Mouse (Mus musculus) T-helper 1 cell (primary cell): ENCODE data around the gene Mid1.

Source experiments
- in situ Hi-C: fragments of 300-600 bp; cut with MboI, MseI; formaldehyde crosslinking; loops from one replicate; pipeline ENCODE4 v1.15.1; 2025; ENCODE audit warnings: high pct_unique_total_duplicates

Mid1 gene

DNA sequence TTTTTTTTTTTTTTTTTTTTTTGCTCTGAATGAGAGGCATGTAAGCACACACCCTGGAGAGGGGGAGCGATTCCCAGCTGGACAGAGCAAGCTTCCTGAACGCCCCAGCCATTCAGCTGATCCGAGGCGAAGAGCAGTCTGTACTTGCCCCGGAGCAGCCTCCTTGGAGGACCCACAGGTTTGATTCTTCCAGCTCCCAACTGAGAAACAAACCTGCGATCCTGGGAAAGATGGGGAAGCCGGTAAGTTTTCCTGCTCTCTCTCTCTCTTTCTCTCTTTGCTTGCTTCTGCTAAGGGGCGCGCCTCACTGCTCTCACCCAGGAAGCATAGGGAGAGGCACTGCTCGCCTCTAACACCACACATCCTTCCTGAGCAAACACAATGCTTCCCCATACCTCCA is at the start of gene Mid1:
TSS of gene Mid1 (plus strand) at position 69 of the 400 bp plus-strand sequence.
- in situ Hi-C loops = no loop called here

DNA sequence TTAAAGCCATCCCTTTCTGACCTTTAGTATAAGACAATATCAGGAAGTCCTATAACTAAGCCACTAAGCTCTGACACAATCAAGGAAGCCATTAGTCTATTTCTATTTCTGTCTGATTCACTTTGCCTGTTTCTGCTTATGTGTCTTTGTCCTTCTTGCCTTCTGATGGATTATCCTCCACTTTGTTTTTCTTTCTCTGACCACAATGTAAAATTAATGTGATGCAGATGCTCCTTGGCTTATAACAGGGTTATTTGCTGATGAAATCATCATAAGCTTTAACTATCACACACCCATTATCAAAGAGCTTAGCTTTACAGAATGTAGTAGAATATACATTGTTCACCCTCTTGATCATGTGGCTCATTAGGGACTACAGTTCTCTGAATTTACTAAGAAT is 11.9 kb upstream of the Mid1 start:
- in situ Hi-C loops = no loop called here

DNA sequence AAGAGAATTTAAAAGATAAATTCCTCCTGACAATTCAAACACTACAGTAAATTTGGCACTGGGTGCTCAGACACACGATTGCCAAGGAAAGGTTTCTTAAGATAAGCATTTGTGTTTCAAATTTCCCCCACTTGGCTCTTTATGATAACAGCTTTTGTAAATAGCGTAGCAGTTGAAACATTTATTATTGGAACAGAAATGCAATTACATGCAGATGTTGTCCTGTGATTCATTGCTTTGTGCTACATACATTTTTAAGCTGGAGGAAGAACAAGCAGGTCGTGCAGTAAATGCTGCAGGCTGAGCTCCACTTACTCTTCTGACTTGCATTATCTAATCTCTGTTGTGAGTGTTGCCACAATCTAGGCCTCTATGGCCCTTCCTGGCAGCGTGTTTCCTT is 8.7 kb upstream of the Mid1 start:
- in situ Hi-C loops = no loop called here

DNA sequence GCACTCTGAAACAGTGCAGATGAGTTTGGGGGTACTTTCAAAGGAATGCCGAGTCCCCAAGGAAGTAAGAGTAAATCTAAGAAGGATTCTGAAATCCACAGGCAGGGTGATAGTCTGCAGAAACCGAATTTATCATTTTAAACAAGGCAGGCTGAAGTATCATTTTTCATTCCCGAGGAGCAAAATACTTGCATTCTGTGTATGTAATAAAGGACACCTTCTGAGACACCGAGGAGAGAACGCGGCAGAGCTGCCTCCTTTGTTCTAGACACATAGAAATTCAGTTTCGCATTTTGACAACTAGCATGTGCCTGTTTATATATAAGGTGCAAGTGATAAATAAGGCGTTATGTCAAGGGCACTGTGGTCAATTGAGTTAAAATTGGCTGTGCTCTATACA is 732 bp downstream of the Mid1 start:
- in situ Hi-C loops = no loop called here

DNA sequence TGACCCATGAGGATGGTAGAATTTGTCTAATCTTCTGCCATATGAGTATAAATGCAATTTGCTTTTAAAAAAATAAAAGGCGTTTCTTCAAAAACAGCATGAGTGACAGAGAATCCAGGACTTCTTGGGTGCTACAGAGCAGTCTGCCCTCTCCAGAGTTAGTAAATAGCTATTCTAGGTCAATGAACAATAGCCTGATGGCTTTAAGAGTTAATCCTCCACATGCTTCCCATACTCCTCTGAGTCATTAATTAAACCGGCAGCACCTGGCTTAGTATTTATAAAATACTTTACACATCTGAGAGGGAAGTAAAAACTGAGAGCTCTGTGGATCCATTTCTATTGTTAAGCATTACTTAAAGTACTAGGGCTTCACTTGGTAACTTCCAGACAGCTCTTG is 6.2 kb downstream of the Mid1 start:
- in situ Hi-C loops = no loop called here

DNA sequence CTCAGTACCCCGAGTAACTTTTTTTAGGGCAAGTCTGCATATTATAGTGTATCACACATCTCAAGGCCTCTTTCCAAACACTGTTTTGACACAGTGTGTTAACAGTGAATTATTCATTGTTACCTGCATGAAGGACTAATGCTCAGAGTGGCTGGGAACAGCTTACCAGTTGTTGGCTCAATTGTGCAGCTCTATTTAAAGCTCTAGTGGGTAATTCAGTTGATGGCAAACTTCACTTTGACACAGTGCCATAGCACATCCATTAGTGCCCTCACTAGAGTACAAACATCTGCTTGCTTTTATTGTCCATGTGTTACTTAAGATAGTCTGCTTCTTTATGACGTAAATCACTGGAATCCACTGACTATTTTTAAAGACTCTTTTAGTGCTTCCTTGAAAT is 6.7 kb downstream of the Mid1 start:
- in situ Hi-C loops = no loop called here

DNA sequence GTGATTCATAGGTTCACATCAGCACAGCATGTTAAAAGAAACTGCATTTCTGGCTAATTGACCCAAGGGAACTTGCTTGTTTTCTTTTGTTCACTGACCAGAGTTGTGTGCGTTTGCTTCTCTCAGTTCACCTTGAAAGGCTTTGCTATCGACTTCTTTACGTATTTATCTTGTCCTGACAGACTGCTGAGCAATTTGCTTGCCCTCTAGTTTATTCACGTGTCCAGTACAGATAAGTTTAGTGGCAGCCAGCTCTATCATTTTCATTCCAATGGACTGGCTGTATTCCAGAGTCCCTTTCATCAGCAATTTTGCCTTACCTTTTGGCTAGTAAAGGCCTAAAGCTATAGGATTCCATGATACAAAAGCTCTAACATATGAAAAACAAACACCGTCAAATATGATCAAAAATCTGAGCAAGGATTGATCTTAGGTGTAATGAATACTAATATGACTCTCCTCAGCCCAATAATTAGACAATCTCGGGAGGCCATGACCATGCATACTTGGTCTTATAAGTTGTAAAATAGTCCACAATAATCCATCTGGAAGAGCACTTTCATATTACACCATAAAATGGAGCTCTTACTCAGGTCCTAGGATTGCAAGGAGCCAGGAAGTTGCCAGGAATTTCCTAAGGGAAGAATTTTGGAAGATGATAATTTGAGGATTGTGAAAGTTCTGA is 7.4 kb downstream of the Mid1 start:
- in situ Hi-C loops = no loop called here

DNA sequence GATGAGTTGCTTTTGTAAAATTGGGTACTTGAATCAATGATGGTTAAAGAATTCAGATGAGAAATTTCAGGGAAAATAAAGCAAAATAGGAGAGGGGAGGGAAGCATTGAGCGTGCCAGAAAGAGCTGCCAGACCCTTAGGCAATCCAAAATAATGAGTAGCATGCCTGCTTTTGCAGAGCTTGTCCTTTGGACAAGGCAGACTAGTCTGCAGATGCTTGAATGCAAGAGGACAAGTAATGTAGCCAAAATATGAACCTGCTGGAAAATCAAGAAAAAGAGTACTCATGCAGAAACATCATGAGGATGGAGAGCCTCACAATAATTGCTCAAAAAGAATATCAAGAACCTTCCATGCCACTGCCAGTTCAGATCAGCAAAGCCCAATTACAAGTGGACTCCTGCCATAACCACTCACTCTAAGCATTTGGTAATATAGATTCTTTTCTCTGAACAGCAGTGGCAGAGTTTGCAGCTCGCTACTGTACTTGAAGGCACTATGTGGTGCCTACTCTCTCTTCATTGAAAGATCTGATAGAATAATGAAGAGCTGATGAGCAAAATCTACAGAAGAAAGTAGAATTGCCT is 19.1 kb downstream of the Mid1 start:
- in situ Hi-C loops = no loop called here

DNA sequence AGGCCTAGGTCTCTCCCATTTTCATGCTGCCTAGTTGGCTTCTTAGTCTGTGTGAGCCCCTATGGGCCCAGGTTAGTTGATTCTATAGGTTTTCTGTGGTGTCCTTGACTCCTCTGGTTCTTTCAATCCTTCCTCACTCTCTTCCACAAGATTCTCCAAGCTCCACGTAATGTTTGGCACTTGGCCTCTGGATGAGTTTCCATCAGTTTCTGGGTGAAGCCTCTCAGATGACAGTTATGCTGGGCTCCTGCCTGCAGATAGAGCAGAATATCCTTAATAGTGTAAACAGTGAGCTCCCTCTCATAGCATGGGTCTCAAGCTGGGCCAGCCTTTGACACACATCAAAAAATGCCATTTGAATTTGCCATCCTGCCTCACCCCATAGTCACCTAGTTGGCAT is 38.5 kb downstream of the Mid1 start:
- in situ Hi-C loops = no loop called here

DNA sequence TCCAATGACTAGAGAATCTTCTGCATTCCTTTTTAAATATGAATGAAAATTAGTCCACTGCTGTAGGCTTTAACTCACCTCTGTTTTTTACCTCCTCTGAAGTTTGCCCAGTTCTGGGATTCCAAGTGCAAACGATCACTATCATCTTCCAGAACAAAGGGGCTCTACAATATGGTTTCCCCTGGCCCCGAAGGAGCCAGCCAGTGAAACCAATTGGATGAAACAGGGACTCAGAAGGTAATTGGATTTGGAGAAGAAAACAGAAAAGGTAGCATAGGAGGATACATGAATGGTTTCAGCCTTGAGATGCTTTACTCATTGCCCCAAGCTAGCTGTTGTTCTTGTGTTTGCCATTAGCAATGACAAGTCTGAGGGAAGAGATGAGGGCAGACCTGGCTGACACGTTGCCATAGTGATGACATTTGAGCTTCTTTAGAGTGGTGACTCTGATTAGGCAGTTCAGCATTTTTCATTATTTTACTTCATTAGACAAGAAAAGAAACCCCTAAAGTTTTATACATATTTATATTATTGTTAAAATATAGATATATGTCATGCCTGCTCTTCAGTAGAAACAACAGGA is 50.5 kb downstream of the Mid1 start:
- in situ Hi-C loops = no loop called here

DNA sequence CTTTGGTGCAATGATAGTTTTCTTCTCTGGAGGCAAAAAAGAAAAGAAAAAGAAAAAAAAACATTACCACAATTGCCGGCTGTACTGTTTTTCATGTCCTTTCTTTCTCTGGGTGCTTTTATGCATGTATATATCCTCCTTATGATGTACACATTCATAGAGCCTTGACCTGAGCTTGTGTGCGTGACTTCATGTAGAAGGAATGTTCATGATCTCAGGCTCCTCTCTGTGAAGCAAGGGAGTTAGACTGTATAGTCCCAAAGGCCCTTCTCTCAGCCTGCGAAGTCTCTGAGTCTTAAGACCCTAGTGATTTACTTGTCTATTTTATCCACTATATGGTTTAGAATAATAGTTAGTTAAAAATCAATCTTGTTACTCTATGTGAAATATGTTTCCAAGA is 73.0 kb downstream of the Mid1 start:
- in situ Hi-C loops = no loop called here

DNA sequence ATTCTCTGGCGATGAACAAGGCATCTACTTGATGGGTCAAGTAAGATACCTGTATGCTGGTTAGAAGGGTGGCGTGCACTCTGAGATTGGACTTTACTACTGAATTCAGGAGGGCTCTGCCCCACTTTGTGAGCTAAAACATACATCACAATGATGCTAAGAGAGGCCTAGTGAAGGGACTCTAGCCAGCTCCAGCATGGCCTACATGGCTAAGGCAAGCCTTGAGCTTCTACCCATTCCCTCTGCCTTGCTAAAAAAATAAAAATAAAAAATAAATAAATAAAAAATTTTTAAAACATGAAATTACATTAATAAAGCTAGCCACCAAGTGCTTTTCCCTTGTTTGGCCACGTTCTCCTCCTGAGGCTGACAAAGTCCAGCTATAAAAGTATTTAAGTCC is 94.5 kb downstream of the Mid1 start, which contains the start of gene 4933400A11Rik:
TSS of gene 4933400A11Rik (minus strand) at position 101 of the 400 bp plus-strand sequence.
- in situ Hi-C loops = no loop called here

DNA sequence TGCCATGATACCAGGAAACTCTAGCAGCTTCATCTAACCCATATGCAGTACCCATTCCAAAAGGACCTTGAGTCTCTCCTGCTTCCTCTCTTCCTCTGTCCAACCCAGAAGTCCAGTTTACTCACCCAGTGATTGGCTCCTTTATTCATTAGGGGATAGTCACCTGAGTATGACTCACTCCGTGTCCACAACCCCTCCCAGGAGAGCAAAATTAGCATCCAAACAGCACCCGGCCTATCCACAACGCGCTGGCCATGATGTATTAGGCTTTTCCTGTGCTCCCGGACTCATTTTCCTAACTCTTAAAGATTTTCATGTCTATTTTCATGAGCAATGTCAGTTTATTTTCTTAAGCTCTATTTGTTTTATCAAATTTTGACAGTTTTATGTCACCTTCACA is 104.7 kb downstream of the Mid1 start:
- in situ Hi-C loops = loop anchor here (10.0 kb wide), 1 partner anchor 1255 kb away; no protein-coding TSS in a partner anchor

DNA sequence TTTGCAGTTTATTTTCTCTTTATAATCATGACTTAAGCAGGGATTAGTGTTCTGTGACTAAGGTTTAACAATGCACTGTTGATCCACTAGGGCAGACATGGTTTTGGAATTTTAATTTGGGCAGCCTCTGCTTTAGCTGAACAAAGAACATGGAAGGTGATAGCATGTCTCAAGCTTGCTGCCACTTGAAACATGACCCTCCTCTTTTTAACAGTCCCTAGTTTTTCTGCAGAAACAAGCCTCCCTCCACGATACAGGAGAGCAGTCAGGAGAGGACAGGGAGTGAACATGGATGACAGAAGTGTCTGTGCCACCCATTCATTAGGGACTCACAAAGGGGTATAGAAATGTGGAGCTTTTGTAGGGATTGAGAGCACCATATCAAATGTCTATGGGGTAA is 107.9 kb downstream of the Mid1 start:
- in situ Hi-C loops = no loop called here

DNA sequence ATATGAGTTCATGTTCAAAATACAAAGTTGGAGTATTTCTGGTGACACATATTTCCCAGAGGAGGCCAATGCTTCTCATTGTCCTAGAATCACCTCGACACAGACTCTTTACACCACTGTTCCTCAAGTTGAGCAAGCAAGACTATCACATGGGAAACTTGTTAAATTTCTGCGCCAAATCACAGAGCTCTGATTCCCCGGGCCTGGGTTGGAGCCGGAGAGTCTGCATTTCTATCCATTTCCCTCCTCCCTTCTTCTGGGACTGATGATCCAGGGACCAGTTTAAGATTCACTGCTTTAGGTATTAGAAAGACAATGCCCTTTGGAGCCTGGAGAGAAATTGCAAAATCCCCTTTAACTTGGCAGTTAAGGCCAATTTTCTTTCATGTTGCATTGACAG is 109.4 kb downstream of the Mid1 start:
- in situ Hi-C loops = no loop called here

DNA sequence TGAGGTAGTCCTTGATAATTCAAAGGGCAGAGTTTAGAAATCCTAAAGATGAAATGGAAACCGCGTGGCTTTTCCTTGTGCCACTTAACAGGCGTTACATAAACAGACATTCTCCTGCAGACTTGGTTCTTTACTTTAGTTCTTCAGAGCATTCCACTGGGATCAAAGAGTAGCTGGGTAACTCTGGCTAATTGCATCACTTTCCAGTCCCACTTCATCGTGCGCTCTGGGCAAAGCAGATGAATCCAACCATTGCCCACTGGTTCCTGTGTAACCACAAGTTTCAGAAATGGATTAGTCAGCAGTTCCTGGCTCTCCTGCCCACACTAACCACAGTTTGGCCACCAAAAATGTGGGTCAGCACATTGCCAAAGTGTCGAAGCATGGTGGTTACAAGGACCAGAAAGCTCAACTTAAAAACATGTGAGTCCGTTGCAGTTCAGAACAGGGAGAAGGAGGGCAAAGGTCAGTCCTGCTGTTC is 109.9 kb downstream of the Mid1 start:
- in situ Hi-C loops = no loop called here

DNA sequence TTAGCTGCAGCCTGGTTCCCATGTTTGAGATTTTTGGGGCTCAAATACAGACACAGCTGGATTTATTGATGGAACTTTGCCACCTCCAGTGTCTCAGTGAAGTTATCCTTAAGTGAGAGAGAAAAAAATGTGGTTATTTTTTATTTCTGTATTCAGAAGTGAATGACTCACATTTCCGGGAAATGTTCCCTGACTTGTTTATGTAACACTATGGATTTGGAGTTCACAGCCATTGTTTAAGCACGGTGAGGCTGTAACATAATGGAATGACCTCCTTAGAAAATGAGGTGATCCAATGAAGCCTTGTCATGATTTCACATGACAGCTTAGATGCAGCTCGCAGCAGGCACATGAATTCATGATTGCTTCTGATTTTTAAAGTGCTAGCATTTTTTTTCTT is 112.1 kb downstream of the Mid1 start:
- in situ Hi-C loops = no loop called here

DNA sequence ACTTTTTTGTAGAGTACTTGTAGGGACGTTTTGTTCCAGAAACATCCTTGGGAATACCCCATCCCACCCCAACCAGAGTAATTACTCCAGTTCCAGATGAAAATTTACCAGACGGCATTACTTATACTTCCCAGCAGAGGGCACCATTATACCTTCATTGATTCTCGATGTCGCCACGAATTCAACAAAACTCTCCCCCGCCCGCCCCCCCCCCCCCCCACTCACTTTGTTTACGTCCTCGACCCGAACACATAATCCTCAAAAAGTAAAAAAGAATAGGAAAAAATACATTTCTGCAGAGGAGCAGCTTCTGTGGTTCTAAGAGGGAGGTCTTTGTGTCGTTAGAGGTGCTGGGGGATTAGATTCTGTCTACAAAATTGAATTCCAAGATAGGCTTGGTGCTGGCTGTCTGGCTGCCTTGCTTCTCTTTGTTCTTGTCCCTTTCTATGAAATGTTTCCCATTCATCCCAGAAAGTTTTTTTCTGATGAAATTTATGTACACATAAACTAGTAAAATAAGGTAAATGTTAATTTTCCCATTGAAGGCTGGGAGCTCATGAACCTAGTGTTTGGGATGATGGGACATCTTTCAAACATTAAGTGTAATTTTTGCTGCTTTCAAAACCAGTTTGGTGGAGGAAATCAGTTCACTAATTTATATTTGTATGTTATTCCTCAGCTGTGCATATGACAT is 114.1 kb downstream of the Mid1 start:
- in situ Hi-C loops = no loop called here

DNA sequence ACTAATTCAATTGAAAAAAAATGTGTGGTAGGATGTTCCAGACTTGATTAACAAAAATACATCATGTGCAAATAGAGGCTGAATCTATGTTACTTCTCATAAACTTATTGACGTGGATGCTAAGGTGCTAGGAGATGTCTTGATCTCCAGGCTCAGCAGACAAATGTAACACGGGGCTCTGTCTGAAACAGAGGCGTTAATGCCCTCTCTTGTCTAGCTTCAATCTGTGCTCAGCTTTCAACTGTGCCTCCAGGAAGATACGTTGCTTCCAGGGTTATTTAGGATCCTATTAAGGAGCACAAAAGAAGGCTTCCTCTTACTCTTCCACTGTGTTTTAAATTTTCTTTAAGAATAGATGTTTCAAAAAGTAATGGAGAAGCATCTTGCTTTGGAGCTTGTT is 115.2 kb downstream of the Mid1 start:
- in situ Hi-C loops = no loop called here

DNA sequence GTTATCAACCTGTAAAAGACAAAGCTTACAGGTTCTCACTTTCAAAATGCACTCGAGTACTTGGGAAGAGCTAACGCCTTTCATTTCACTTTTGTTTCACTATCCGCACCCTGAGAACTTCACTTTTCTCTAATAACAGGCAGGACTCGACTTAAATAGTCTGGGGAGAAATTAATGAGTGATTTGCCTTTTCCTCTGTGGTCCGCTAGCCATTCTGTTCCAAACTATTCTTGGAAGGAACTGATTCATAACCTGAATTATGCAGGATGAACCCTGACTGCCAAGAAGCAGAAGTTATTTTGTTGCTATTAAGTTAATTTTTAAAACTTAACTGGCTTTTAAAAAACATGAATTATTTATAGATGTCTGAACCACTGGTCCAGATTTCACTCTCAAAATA is 120.8 kb downstream of the Mid1 start:
- in situ Hi-C loops = no loop called here

DNA sequence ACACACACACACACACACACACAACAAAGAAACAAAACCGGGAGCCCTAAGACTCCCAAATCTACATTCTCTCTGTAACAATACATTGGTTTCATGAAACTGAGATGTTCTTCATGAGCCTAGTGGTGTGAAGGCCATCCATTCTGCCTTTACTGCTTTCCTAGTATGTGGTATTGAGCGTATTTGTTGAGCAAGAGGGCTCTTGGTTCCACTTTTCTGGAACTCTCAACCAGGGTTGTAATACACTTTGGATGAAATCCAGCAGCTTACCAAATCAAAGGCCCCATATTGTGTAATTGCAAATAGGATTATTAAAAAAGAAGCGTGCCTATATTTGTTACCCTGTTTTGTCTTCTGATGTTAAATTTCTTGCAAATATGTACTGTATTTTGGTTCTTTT is 122.7 kb downstream of the Mid1 start:
- in situ Hi-C loops = no loop called here

DNA sequence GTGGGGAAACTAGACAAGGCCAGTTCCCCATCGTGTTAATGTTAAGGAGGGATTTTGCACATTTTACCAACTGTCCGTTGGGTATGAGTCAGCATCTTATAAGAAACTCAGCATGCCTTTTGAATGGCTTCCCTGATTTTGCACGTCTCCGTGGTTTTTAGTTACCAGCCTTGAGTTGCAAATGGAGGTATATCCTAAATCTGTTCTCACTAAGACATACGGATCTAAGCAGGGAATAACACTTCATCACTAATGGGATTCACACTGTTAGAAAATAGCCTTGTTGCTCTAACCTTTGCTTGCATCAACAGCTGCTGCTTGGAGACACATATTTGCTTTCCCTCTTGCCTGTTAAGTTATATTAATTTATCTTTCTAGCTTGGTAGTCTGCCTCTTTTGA is 126.3 kb downstream of the Mid1 start:
- in situ Hi-C loops = no loop called here

DNA sequence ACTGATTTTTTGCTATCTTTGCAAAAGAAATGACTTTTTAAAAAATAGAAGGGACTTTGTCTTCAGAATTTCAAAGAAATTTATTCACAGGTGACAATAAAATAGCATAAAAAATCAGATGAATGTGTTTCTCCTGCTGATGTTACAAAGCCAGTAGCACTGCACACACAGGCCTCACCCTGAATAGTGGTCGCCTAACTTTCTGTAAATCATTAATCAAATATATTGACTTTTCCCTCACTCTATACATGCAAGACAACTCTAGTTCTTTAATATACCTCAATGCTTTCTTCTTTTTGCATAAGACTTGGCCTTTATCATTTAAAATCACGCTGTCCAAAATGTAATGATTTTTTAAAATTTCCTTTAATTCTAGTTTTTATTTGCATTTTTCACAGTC is 126.8 kb downstream of the Mid1 start:
- in situ Hi-C loops = no loop called here
